Mouse (Mus musculus) liver, embryonic 14 days (tissue): ENCODE data around the gene Olfr603. TPM values are rescaled to one million over a fixed set of nuclear protein-coding genes. Genes with fewer than 3 reads are reported as not detected.

Experiments used
- polyA plus RNA-seq: library from polyadenylated mRNA; depleted of rRNA; stranded (reverse); fragments of >200 nt; gene quantifications from 2 replicates; pipeline ENCODE4 v1.2.3, GENCODE M21; 2012; rRNA removed

Gene Olfr603
- not detected in 2 replicates for polyA plus RNA-seq

DNA sequence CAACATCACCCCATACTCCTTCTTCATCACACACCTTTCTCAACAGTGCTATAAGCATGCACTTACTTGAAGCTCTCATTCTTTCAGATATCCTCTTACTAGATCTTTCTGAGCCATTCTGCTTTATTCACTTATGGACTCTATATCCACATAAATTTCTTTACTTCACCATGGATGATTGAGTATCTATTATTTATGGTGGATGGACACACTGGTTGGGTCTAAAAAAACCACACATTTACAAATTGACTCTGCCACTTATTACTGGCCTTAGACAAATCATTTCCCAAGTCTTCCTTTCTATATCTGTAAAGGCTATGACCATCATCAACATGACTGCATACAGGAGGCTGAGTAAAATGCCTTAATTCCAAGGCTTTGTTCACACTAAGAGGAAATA is at the start of gene Olfr603:
Gene Olfr603, minus strand, starts transcription at position 101 of the 400 bp plus-strand sequence.

DNA sequence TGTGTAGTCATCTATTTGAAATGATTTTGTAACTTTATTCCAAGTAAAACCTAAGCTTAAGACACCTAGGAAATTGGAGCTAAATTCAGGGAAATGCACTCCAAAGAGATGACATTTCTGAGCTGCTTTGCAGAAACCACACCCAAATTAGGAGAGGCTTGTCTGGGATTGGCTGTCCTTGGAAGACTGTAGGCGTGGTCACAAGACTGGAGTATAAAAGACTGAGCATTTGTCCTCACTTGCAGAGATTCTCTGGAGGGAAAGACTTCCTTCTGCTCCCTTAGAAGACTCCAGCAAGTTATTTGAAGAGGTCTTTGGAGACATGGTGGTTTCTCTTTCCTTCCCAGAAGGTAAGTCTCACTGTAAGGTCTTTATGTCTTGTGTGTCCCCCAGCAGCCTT is 28.8 kb upstream of the Olfr603 start, which contains the start of gene Usp17lc:
Gene Usp17lc, plus strand, starts transcription at position 301 of the 400 bp plus-strand sequence.

DNA sequence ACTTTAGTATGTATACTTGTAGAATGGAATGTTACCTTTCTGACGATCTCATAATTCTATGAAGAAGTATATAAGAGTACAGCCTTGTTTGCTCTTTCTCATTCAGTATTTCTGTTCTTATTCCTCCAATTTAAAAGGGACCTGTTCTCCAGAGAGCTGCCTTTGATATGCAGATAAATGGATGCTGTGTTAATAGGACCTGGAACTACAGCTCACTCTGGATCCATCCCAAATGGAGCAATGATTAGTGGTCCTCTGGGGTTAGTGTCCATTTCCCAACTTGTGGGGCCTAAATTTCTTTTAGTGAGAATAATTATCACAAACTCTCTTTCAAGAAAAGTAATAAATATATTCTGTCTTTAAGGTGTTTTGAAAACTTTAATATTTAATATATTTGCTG is 23.4 kb downstream of the Olfr603 start, which contains the start of gene Olfr601:
Gene Olfr601, minus strand, starts transcription at position 101 of the 400 bp plus-strand sequence.

DNA sequence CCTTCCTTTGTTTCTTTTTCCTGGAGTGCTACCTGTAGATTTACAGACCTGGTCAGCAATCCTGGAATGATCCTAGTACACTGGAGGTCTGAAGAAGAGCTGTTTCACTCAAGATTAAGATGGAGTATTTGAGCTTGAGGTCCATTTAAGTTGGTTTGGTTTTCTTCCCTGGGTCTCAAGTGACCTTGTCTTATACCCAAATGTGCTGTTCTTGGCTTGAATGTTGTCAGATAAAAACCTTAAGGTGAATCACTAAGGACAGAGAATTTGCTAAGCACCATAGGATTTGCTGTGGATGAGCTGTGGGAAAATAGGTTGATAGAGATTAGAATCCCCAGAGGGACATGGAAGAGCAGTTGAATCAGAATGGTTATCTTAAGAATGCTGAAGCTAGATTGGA is 36.4 kb downstream of the Olfr603 start, which contains the start of gene Olfr600:
Gene Olfr600, minus strand, starts transcription at position 101 of the 400 bp plus-strand sequence.

DNA sequence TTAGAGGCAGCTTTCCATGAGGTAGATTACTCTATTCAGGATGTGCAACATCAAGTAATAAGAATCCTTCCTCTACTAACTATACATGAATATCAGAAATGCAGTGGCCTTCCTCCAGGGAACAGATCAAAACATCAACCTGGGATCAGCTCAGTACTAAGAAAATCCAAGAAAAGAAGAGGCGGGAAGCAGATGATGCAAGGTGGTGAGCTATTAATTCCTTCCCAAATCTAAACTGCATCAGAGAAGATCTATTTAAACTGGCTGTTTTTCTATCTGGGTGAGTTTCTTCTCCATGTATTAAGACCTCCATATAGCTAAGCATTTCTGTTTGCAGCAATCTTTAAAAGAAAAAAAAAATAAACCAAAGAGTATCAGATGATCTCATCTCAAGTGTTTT is 50.4 kb downstream of the Olfr603 start, which contains the start of gene Olfr599:
Gene Olfr599, plus strand, starts transcription at position 301 of the 400 bp plus-strand sequence.

Other genes with a start within 250 kb of the Olfr603 start
- gene Olfr588-ps1, start 245.3 kb downstream of the Olfr603 start, polyA plus RNA-seq: not detected in 2 replicates
- not detected in 2 replicates for gene Olfr589, start 229.8 kb downstream of the Olfr603 start, polyA plus RNA-seq
- not detected in 2 replicates for gene Olfr591, start 207.8 kb downstream of the Olfr603 start, polyA plus RNA-seq
- not detected in 2 replicates for gene Olfr592, start 201.4 kb downstream of the Olfr603 start, polyA plus RNA-seq
- not detected in 2 replicates for gene Olfr593, start 174.3 kb downstream of the Olfr603 start, polyA plus RNA-seq
- not detected in 2 replicates for gene Olfr594, start 169.2 kb downstream of the Olfr603 start, polyA plus RNA-seq
- not detected in 2 replicates for gene Usp17ld, start 133.7 kb downstream of the Olfr603 start, polyA plus RNA-seq
- gene Olfr596, start 80.5 kb downstream of the Olfr603 start, polyA plus RNA-seq: not detected in 2 replicates
- not detected in 2 replicates for gene Olfr597, start 69.9 kb downstream of the Olfr603 start, polyA plus RNA-seq
- gene Olfr598, start 62.6 kb downstream of the Olfr603 start, polyA plus RNA-seq: not detected in 2 replicates
- not detected in 2 replicates for gene Olfr599, start 50.3 kb downstream of the Olfr603 start, polyA plus RNA-seq
- not detected in 2 replicates for gene Olfr600, start 36.5 kb downstream of the Olfr603 start, polyA plus RNA-seq
- gene Olfr601, start 23.5 kb downstream of the Olfr603 start, polyA plus RNA-seq: not detected in 2 replicates
- not detected in 2 replicates for gene Usp17lc, start 28.9 kb upstream of the Olfr603 start, polyA plus RNA-seq
- gene Olfr605, start 59.3 kb upstream of the Olfr603 start, polyA plus RNA-seq: not detected in 2 replicates
- not detected in 2 replicates for gene Olfr606, start 62.9 kb upstream of the Olfr603 start, polyA plus RNA-seq
- gene Olfr607, start 78.0 kb upstream of the Olfr603 start, polyA plus RNA-seq: not detected in 2 replicates
- gene Olfr608, start 83.7 kb upstream of the Olfr603 start, polyA plus RNA-seq: not detected in 2 replicates
- not detected in 2 replicates for gene Olfr609, start 111.9 kb upstream of the Olfr603 start, polyA plus RNA-seq
- not detected in 2 replicates for gene Olfr610, start 125.9 kb upstream of the Olfr603 start, polyA plus RNA-seq
- gene Olfr611, start 134.7 kb upstream of the Olfr603 start, polyA plus RNA-seq: not detected in 2 replicates
- not detected in 2 replicates for gene Olfr612, start 156.5 kb upstream of the Olfr603 start, polyA plus RNA-seq
- gene Olfr613, start 161.9 kb upstream of the Olfr603 start, polyA plus RNA-seq: not detected in 2 replicates
- gene Olfr615, start 169.9 kb upstream of the Olfr603 start, polyA plus RNA-seq: not detected in 2 replicates
- not detected in 2 replicates for gene Olfr616, start 183.0 kb upstream of the Olfr603 start, polyA plus RNA-seq
- gene Olfr617, start 186.9 kb upstream of the Olfr603 start, polyA plus RNA-seq: not detected in 2 replicates
- gene Olfr618, start 203.9 kb upstream of the Olfr603 start, polyA plus RNA-seq: not detected in 2 replicates
- not detected in 2 replicates for gene Olfr619, start 214.4 kb upstream of the Olfr603 start, polyA plus RNA-seq
- not detected in 2 replicates for gene Olfr620, start 226.4 kb upstream of the Olfr603 start, polyA plus RNA-seq